Mouse (Mus musculus) erythroblast, embryonic 14.5 days (primary cell): Measurements from ENCODE around the gene Spg7.
A peak's percentile ranks its signal among the peaks of the same experiment; 100 is the strongest.

Source experiments
- GATA1 ChIP-seq: IDR thresholded peaks from 2 replicates; pipeline ENCODE4 v1.6.1; 2012; ENCODE audit warnings: low read length, inconsistent platforms, mixed read lengths
- TAL1 ChIP-seq: IDR thresholded peaks from 3 replicates; pipeline ENCODE4 v1.6.1; 2012; ENCODE audit warnings: low read length, inconsistent platforms, mixed read lengths

DNA sequence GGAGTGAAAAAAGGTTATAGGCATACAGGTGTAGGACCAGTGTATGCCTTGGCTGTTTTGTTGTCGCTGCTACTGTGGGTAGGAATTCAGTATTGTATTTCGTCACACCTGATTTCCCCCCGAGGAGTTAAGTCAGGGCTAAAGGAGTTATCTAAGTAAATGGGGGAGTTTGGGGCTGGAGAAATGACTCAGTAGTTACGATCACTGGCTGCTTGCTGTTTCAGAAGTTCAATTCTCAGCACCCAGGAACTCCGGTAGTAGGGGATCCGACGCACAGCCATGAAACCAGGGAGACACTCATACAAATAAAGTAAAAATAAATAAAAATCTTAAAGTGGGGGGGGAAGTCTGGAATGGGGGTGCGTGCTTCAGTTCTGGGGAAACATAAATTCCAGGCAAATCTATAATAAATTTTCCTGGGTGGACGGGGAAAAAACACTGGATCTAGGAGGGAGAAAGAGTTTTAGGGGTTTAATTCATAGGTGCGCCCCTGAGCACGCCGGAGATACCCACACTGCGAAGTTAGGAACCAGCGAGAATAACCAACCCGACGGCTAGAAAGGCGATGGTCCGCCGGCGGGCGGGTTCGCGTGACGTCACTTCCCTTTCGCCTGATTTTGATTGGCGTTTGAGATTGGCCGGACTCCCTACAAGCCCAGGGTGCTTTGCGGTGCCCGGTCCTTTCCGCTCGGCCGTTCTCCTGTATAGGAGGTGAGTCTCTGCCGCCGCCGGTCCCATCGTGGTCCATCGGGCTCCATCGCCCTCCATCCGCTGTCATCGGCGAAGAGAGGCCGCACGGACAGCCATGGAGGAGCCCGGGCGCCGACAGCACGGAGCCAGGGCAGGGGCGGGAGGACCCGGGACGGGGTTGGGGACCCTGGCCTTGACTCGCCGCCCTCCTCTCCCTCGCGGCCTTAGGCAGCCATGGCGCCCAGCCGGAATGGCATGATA lies 39.3 kb downstream of the Spg7 start, which contains the start of gene Rpl13:
- peak; percentile 81 for TF ChIP-seq GATA1
- no peak for TF ChIP-seq TAL1
